Mouse (Mus musculus): ENCODE data around the gene Adarb2.

GRCm38 (mm10) chr13:8202681-8203476 is at the start of gene Adarb2:
- TF ChIP-seq CTCF (IDR thresholded peaks at IDR 0.05; ENCODE audit: borderline replicate concordance, insufficient read depth, low read length) = no peak
- TF ChIP-seq POLR2A (IDR thresholded peaks at IDR 0.05; ENCODE audit: low read depth, low read length) = no peak

Measured in embryonic fibroblast, embryonic 13.5 days (primary cell).